Mouse (Mus musculus): ENCODE results near the gene Rprd2. TPM values are rescaled to one million over a fixed set of nuclear protein-coding genes. Genes with fewer than 3 reads are reported as not detected.

Rprd2 gene
- polyA plus RNA-seq, 1 experiment from 2014 or later, result 20.5 TPM

Small RNA genes lying within 50 kb of the gene (microRNA-seq; reads per million reads assigned to microRNA genes)
- 0.58 reads per million for gene Mir7014

Other genes with a start within 250 kb of the Rprd2 start
- 36.5 and 39.0 TPM in 2 replicates for gene Golph3l, start 229.9 kb downstream of the Rprd2 start, polyA plus RNA-seq (2015; fragmentation: Nextera tagmentation; extraction: Ambion mirVana)
- gene Ensa, start 193.9 kb downstream of the Rprd2 start, polyA plus RNA-seq (2015; fragmentation: Nextera tagmentation; extraction: Ambion mirVana), result 65.6 and 71.0 TPM in 2 replicates
- gene Mcl1, start 160.1 kb downstream of the Rprd2 start, polyA plus RNA-seq (2015; fragmentation: Nextera tagmentation; extraction: Ambion mirVana), result 54.1 and 57.7 TPM in 2 replicates
- 3.8 and 7.3 TPM in 2 replicates for gene Adamtsl4, start 130.9 kb downstream of the Rprd2 start, polyA plus RNA-seq (2015; fragmentation: Nextera tagmentation; extraction: Ambion mirVana)
- gene Ecm1, start 79.3 kb downstream of the Rprd2 start, polyA plus RNA-seq (2015; fragmentation: Nextera tagmentation; extraction: Ambion mirVana), result 18.5 and 42.6 TPM in 2 replicates
- 46.4 and 50.2 TPM in 2 replicates for gene Tars2, start 58.7 kb downstream of the Rprd2 start, polyA plus RNA-seq (2015; fragmentation: Nextera tagmentation; extraction: Ambion mirVana)
- 44.0 and 44.7 TPM in 2 replicates for gene Prpf3, start 37.0 kb upstream of the Rprd2 start, polyA plus RNA-seq (2015; fragmentation: Nextera tagmentation; extraction: Ambion mirVana)
- gene Mrps21, start 52.7 kb upstream of the Rprd2 start, polyA plus RNA-seq (2015; fragmentation: Nextera tagmentation; extraction: Ambion mirVana), result 312 and 324 TPM in 2 replicates
- gene Ciart, start 63.4 kb upstream of the Rprd2 start, polyA plus RNA-seq (2015; fragmentation: Nextera tagmentation; extraction: Ambion mirVana), result 5.3 and 5.6 TPM in 2 replicates
- gene BC028528, start 73.1 kb upstream of the Rprd2 start, polyA plus RNA-seq (2015; fragmentation: Nextera tagmentation; extraction: Ambion mirVana), result 25.2 and 26.7 TPM in 2 replicates
- 31.9 and 36.8 TPM in 2 replicates for gene Aph1a, start 75.1 kb upstream of the Rprd2 start, polyA plus RNA-seq (2015; fragmentation: Nextera tagmentation; extraction: Ambion mirVana)
- gene Car14, start 85.8 kb upstream of the Rprd2 start, polyA plus RNA-seq (2015; fragmentation: Nextera tagmentation; extraction: Ambion mirVana), result 2.8 and 3.0 TPM in 2 replicates
- 159 and 180 TPM in 2 replicates for gene Anp32e, start 110.4 kb upstream of the Rprd2 start, polyA plus RNA-seq (2015; fragmentation: Nextera tagmentation; extraction: Ambion mirVana)
- gene Plekho1, start 177.1 kb upstream of the Rprd2 start, polyA plus RNA-seq (2015; fragmentation: Nextera tagmentation; extraction: Ambion mirVana), result 30.9 and 33.2 TPM in 2 replicates
- 33.9 and 35.1 TPM in 2 replicates for gene Vps45, start 239.6 kb upstream of the Rprd2 start, polyA plus RNA-seq (2015; fragmentation: Nextera tagmentation; extraction: Ambion mirVana)

Data from stomach, embryonic 15.5 days (tissue).